17 mouse cellular contexts compared by ENCODE assay signal in the genomic region with DNA sequence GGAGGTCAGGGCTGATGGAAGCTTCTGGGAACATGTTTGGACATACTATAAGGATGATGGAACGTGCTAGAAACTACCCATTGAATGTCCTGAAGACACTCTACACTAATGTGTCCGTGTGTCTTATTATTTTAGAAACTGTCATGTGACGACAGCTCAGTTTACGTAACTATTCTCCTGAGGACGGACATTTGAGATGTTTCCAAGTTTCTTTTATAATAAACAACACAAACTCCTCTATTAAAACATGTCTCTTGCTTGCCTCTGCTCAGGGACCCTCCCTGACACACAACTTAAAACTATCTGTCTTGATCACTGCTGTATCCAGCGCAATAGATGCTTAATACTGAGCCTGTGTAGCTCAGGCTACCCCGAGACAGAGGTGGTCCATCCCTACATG. TPM values are rescaled to one million over a fixed set of nuclear protein-coding genes. Genes with fewer than 3 reads are reported as not detected.
DNase-seq lines count a peak whose midpoint lies in the region; TF ChIP-seq lines count a peak whose summit lies in the region.
"Had no signal": no experiment of that assay in that cellular context is flagged by ENCODE, and none has a peak within 500 bp of the region (broad histone marks: within the 10 kb centered on the region; RNA-seq: fewer than 3 reads in every experiment).

No protein-coding gene starts in this region.

- no peaks in the 10 kb centered on the region for H3K36me3 ChIP-seq in thymus, adult 2 months (ENCODE audit: control insufficient read depth, insufficient read depth, low read length)
- H3K36me3 ChIP-seq: G1E had no signal

- 92% methylated on average over 7 of the region's 7 CpGs for WGBS in thymus, adult 2 months
- WGBS in cerebellum, adult 2 months: 90% methylated on average over 7 of the region's 7 CpGs

- no peak for TF ChIP-seq POLR2A in thymus, adult 2 months (IDR thresholded peaks at IDR 0.05; ENCODE audit: control insufficient read depth, extremely low read depth, insufficient read depth, low read length, poor library complexity)
- no peak for TF ChIP-seq POLR2A in cerebellum, adult 2 months (IDR thresholded peaks at IDR 0.05; ENCODE audit: borderline replicate concordance, insufficient read depth, low read length)

- peak; percentile 36 for DNase-seq in gastrocnemius, adult 18-20 months (ENCODE audit: low spot score)
- DNase-seq in gastrocnemius, postnatal 14 days: no peak
- DNase-seq in layer of hippocampus, adult 2 months (ENCODE audit: low spot score in 2 of 2): no peak
- DNase-seq in layer of hippocampus, postnatal 36 days: no peak
- DNase-seq in adipocyte (ENCODE audit: low spot score): peak; percentile 57
- DNase-seq in thymus, adult 2 months: no peak
- no peak for DNase-seq in cerebellum, adult 2 months
- DNase-seq: forebrain, postnatal 0 days had no signal

- H3K4me1 ChIP-seq in thymus, adult 2 months (replicated peaks; ENCODE audit: control insufficient read depth, insufficient read depth, low read length): no peaks in the 10 kb centered on the region
- H3K4me1 ChIP-seq in cerebellum, adult 2 months (ENCODE audit: control insufficient read depth, insufficient read depth, low read length): peaks cover 8% of the 10 kb centered on the region; the same call in 1 of the 2 replicates
- H3K4me1 ChIP-seq: embryonic facial prominence, embryonic 12.5 days; hindbrain, embryonic 12.5 days; hindbrain, embryonic 15.5 days had no signal

- intact Hi-C loops in gastrocnemius, postnatal 14 days (cut with DNase I; ENCODE audit: low total_unique reads): loop anchor here (2.0 kb wide), 1 partner anchor 47 kb away; no protein-coding TSS in a partner anchor

- TF ChIP-seq CTCF in layer of hippocampus, adult 2 months (conservative IDR thresholded peaks at IDR 0.05): no peak
- no peak for TF ChIP-seq CTCF in thymus, adult 2 months (IDR thresholded peaks at IDR 0.05; ENCODE audit: borderline replicate concordance, control insufficient read depth, extremely low read depth, insufficient read depth, low read length, poor library complexity)
- no peak for TF ChIP-seq CTCF in cerebellum, adult 2 months (IDR thresholded peaks at IDR 0.05; ENCODE audit: borderline replicate concordance, insufficient read depth, low read depth, low read length)

- peak overlapping the region; percentile 3; the same call in 1 of the 2 replicates for H3K27ac ChIP-seq in layer of hippocampus, adult 2 months
- no peak overlapping the region for H3K27ac ChIP-seq in thymus, adult 2 months (ENCODE audit: control insufficient read depth, insufficient read depth, low read length)
- H3K27ac ChIP-seq in cerebellum, adult 2 months (ENCODE audit: insufficient read depth, low read length): no peak overlapping the region
- H3K27ac ChIP-seq: embryonic facial prominence, embryonic 12.5 days; embryonic facial prominence, embryonic 15.5 days; hindbrain, embryonic 12.5 days; hindbrain, embryonic 15.5 days had no signal

- no peaks in the 10 kb centered on the region for H3K27me3 ChIP-seq in thymus, adult 2 months (ENCODE audit: control insufficient read depth, insufficient read depth, low read length)
- no peaks in the 10 kb centered on the region for H3K27me3 ChIP-seq in cerebellum, adult 2 months (ENCODE audit: control insufficient read depth, insufficient read depth, low read length)
- H3K27me3 ChIP-seq: CH12.LX; embryonic facial prominence, embryonic 12.5 days; embryonic facial prominence, embryonic 15.5 days; hindbrain, embryonic 12.5 days; hindbrain, embryonic 15.5 days had no signal

- H3K4me3 ChIP-seq in layer of hippocampus, adult 2 months: no peak overlapping the region
- no peak overlapping the region for H3K4me3 ChIP-seq in thymus, adult 2 months (ENCODE audit: control insufficient read depth, insufficient read depth, low read length)
- no peak overlapping the region for H3K4me3 ChIP-seq in cerebellum, adult 2 months (replicated peaks; ENCODE audit: insufficient read depth, low read depth, low read length)
- H3K4me3 ChIP-seq: embryonic facial prominence, embryonic 12.5 days; embryonic facial prominence, embryonic 15.5 days; heart, embryonic 10.5 days; hindbrain, embryonic 12.5 days; hindbrain, embryonic 15.5 days had no signal

RNA-seq across cellular contexts. Expression of gene Nxph4, which starts 41.4 kb away (rescaled TPM):
- total RNA-seq in gastrocnemius, adult 18-20 months (2021): under 1 TPM; 0.14 to 0.36 TPM
- 1 to 10 TPM; 1.3 to 1.5 TPM for total RNA-seq in gastrocnemius, postnatal 14 days (2021)
- 1 to 10 TPM; 1.2 to 1.6 TPM for total RNA-seq in layer of hippocampus, adult 2 months (2021)
- total RNA-seq in layer of hippocampus, postnatal 36 days (2021): 1 to 10 TPM; 1.3 to 1.7 TPM
- 0.06 and 0.20 TPM in 2 replicates for polyA plus RNA-seq in thymus, adult 2 months (2012; rRNA removed)
- polyA plus RNA-seq in cerebellum, adult 2 months (2012; rRNA removed): 30.3 and 33.8 TPM in 2 replicates
- total RNA-seq: common myeloid progenitor, adult 5-6 weeks; hematopoietic stem cell, adult 5-6 weeks had no signal

RNA-seq across cellular contexts. Expression of gene Lrp1, which starts 45.2 kb away (rescaled TPM):
- 10 to 100 TPM; 40.8 to 43.4 TPM for total RNA-seq in gastrocnemius, adult 18-20 months (2021)
- total RNA-seq in gastrocnemius, postnatal 14 days (2021): 100 to 1,000 TPM in 1 of 2 experiments, 10 to 100 TPM in 1; 73.8 to 101 TPM
- total RNA-seq in layer of hippocampus, adult 2 months (2021): 100 to 1,000 TPM; 288 to 310 TPM
- total RNA-seq in layer of hippocampus, postnatal 36 days (2021): 100 to 1,000 TPM; 268 to 307 TPM
- polyA plus RNA-seq in thymus, adult 2 months (2012; rRNA removed): 35.3 and 40.3 TPM in 2 replicates
- 346 and 366 TPM in 2 replicates for polyA plus RNA-seq in cerebellum, adult 2 months (2012; rRNA removed)

RNA-seq across cellular contexts. Expression of gene Shmt2, which starts 53.5 kb away (rescaled TPM):
- 10 to 100 TPM; 25.8 to 25.9 TPM for total RNA-seq in gastrocnemius, adult 18-20 months (2021)
- 10 to 100 TPM; 29.4 to 33.1 TPM for total RNA-seq in gastrocnemius, postnatal 14 days (2021)
- total RNA-seq in layer of hippocampus, adult 2 months (2021): 10 to 100 TPM; 25.4 to 27.6 TPM
- total RNA-seq in layer of hippocampus, postnatal 36 days (2021): 10 to 100 TPM; 27.4 to 29.9 TPM
- 171 and 198 TPM in 2 replicates for polyA plus RNA-seq in thymus, adult 2 months (2012; rRNA removed)
- polyA plus RNA-seq in cerebellum, adult 2 months (2012; rRNA removed): 68.2 and 69.8 TPM in 2 replicates

Comparison
In these comparisons a context has a peak if more than half of its experiments do, and no peak if none do; other contexts are left out.
1. DNase-seq: peak in gastrocnemius, adult 18-20 months (single experiment) and adipocyte (single experiment); none in gastrocnemius, postnatal 14 days (single experiment), layer of hippocampus, adult 2 months (0 of 2), layer of hippocampus, postnatal 36 days (0 of 2), thymus, adult 2 months (single experiment) and cerebellum, adult 2 months (0 of 2).